Mouse (Mus musculus) cerebellum, adult 2 months (tissue): ENCODE measurements around the gene Pkd1. TPM values are rescaled to one million over a fixed set of nuclear protein-coding genes. Genes with fewer than 3 reads are reported as not detected.
A peak's percentile ranks its signal among the peaks of the same experiment; 100 is the strongest.

Source experiments
- DNase-seq, 2 experiments: peaks; one replicate each; pipeline ENCODE4 v3.0.0; 2021
- H3K27ac ChIP-seq: fragments of 200-500 bp; 2 replicates; pipeline ENCODE4 v1.5.1; 2012; ENCODE audit warnings: low read length, control low read depth, inconsistent platforms; ENCODE audit not compliant: insufficient read depth
- H3K27me3 ChIP-seq: fragments of 200-500 bp; 2 replicates; pipeline ENCODE4 v1.6.1; 2012; ENCODE audit warnings: inconsistent platforms, mild to moderate bottlenecking, low read length, moderate library complexity; ENCODE audit not compliant: control insufficient read depth, insufficient read depth
- H3K4me1 ChIP-seq: fragments of 200-500 bp; 2 replicates; pipeline ENCODE4 v1.6.1; 2011; ENCODE audit warnings: low read length; ENCODE audit not compliant: control insufficient read depth, insufficient read depth
- H3K4me3 ChIP-seq: fragments of 200-500 bp; replicated peaks from 2 replicates; pipeline ENCODE3; 2011; ENCODE audit warnings: mild to moderate bottlenecking, low read depth, low read length, control low read depth; ENCODE audit not compliant: insufficient read depth
- CTCF ChIP-seq: fragments of 200-500 bp; IDR thresholded peaks from 2 replicates; pipeline ENCODE4 v1.5.1; 2011; ENCODE audit warnings: low read depth, mild to moderate bottlenecking, control low read depth, low read length, moderate library complexity, borderline replicate concordance; ENCODE audit not compliant: insufficient read depth
- POLR2A ChIP-seq: fragments of 200-500 bp; IDR thresholded peaks from 2 replicates; pipeline ENCODE4 v1.6.1; 2011; ENCODE audit warnings: low read length, control low read depth, borderline replicate concordance; ENCODE audit not compliant: insufficient read depth
- WGBS: fragments of 180-500 bp; shearing (Covaris S2); methylation state at CpG from one replicate; pipeline ENCODE4 v1.1.7; 2018; 5-methylcytosine and 5-hydroxymethylcytosine counted together
- polyA plus RNA-seq: library from polyadenylated mRNA; depleted of rRNA; stranded (reverse); fragments of >200 nt; gene quantifications from 2 replicates; pipeline ENCODE4 v1.2.3, GENCODE M21; 2012

Pkd1 gene
- polyA plus RNA-seq, 1 experiment, result 122 TPM

GRCm38 (mm10) chr17:24638840-24639239, 89.2 kb downstream of the Pkd1 start:
- TF ChIP-seq CTCF (no peak), POLR2A (no peak)
- Histone ChIP-seq H3K4me1 (peaks cover 1% of the 10 kb centered on the region; the same call in 1 of the 2 replicates), H3K4me3 (no peak overlapping the region), H3K27ac (no peak overlapping the region), H3K27me3 (no peaks in the 10 kb centered on the region)
- no peak for DNase-seq
- WGBS, result 65% methylated on average over 9 of the region's 9 CpGs

- Histone ChIP-seq H3K27ac (no peak overlapping the region), H3K4me1 (peaks cover 6% of the 10 kb centered on the region; the same call in 1 of the 2 replicates), H3K27me3 (no peaks in the 10 kb centered on the region), H3K4me3 (no peak overlapping the region)
- no peak for DNase-seq
- 70% methylated on average over 5 of the region's 5 CpGs for WGBS
- TF ChIP-seq CTCF (no peak), POLR2A (no peak)
Measured at GRCm38 (mm10) chr17:24639571-24639988, 89.9 kb downstream of the Pkd1 start.

GRCm38 (mm10) chr17:24640119-24640518, 90.5 kb downstream of the Pkd1 start:
- H3K27me3 ChIP-seq, result no peaks in the 10 kb centered on the region
- 77% methylated on average over 7 of the region's 7 CpGs for WGBS
- DNase-seq, result no peak
- TF ChIP-seq CTCF, result no peak
- no peak for TF ChIP-seq POLR2A
- H3K27ac ChIP-seq, result no peak overlapping the region
- no peak overlapping the region for H3K4me3 ChIP-seq
- peaks cover 8% of the 10 kb centered on the region; the same call in 1 of the 2 replicates for H3K4me1 ChIP-seq

GRCm38 (mm10) chr17:24640581-24640980, 90.9 kb downstream of the Pkd1 start:
- WGBS, result 89% methylated on average over 15 of the region's 15 CpGs
- Histone ChIP-seq H3K4me1 (peaks cover 12% of the 10 kb centered on the region; the same call in 1 of the 2 replicates), H3K27me3 (no peaks in the 10 kb centered on the region), H3K27ac (no peak overlapping the region), H3K4me3 (no peak overlapping the region)
- TF ChIP-seq POLR2A (no peak), CTCF (no peak)
- no peak for DNase-seq

- Histone ChIP-seq H3K4me3 (no peak overlapping the region), H3K27ac (no peak overlapping the region), H3K4me1 (peaks cover 15% of the 10 kb centered on the region), H3K27me3 (no peaks in the 10 kb centered on the region)
- 87% methylated on average over 14 of the region's 14 CpGs for WGBS
- DNase-seq, result no peak
- TF ChIP-seq CTCF (no peak), POLR2A (no peak)
Measured at GRCm38 (mm10) chr17:24641944-24642343, 92.3 kb downstream of the Pkd1 start.

- no peak for DNase-seq
- Histone ChIP-seq H3K4me1 (peaks cover 17% of the 10 kb centered on the region), H3K27me3 (no peaks in the 10 kb centered on the region), H3K4me3 (no peak overlapping the region), H3K27ac (no peak overlapping the region)
- TF ChIP-seq POLR2A, result no peak
- no peak for TF ChIP-seq CTCF
- WGBS, result 67% methylated on average over 6 of the region's 6 CpGs
Measured at GRCm38 (mm10) chr17:24642791-24643343, 93.2 kb downstream of the Pkd1 start.

GRCm38 (mm10) chr17:24644030-24644715, 94.5 kb downstream of the Pkd1 start:
- Histone ChIP-seq H3K4me1 (peaks cover 23% of the 10 kb centered on the region), H3K27ac (peak overlapping the region; percentile 32; the same call in 1 of the 2 replicates), H3K4me3 (no peak overlapping the region), H3K27me3 (no peaks in the 10 kb centered on the region)
- no peak for DNase-seq
- no peak for TF ChIP-seq POLR2A
- no peak for TF ChIP-seq CTCF
- WGBS, result 49% methylated on average over 7 of the region's 7 CpGs
